Mouse (Mus musculus): ENCODE results near the gene Cox17. TPM values are rescaled to one million over a fixed set of nuclear protein-coding genes. Genes with fewer than 3 reads are reported as not detected.

The Cox17 gene
- polyA plus RNA-seq, 1 experiment from 2014 or later: 108 TPM

GRCm38 (mm10) chr16:38400311-38400960 is 53.6 kb downstream of the Cox17 start:
- H3K27ac ChIP-seq (replicated peaks; ENCODE audit: low read depth, low read length): no peak overlapping the region
- no peak overlapping the region for H3K4me2 ChIP-seq (ENCODE audit: low read depth, low read length)
- H3K4me3 ChIP-seq (ENCODE audit: low read depth, low read length): 0 out of 2 replicates have a peak overlapping the region, but pooled peaks have one; percentile 11
- ATAC-seq (replicated peaks; ENCODE audit: insufficient number of reproducible peaks, low FRiP score, low TSS enrichment, low read depth) (no peak), DNase-seq (ENCODE audit: low spot score) (no peak)
- H3K9me3 ChIP-seq (replicated peaks; ENCODE audit: control insufficient read depth, low read length): no peaks in the 10 kb centered on the region
- 77% methylated on average over 9 of the region's 9 CpGs for WGBS
- H3K27me3 ChIP-seq (ENCODE audit: control insufficient read depth, insufficient read depth, low read length): no peaks in the 10 kb centered on the region
- peak overlapping the region; percentile 50 for H3K9ac ChIP-seq (replicated peaks; ENCODE audit: low read length)
- no peaks in the 10 kb centered on the region for H3K4me1 ChIP-seq (ENCODE audit: control insufficient read depth, insufficient read depth, low read length)
- no peaks in the 10 kb centered on the region for H3K36me3 ChIP-seq (replicated peaks; ENCODE audit: control insufficient read depth, insufficient read depth, low read depth, low read length)

- Histone ChIP-seq H3K9ac (replicated peaks; ENCODE audit: low read length) (no peak overlapping the region), H3K4me3 (ENCODE audit: low read depth, low read length) (no peak overlapping the region), H3K27me3 (ENCODE audit: control insufficient read depth, insufficient read depth, low read length) (no peaks in the 10 kb centered on the region), H3K4me2 (ENCODE audit: low read depth, low read length) (no peak overlapping the region), H3K27ac (replicated peaks; ENCODE audit: low read depth, low read length) (no peak overlapping the region), H3K9me3 (replicated peaks; ENCODE audit: control insufficient read depth, low read length) (no peaks in the 10 kb centered on the region), H3K36me3 (replicated peaks; ENCODE audit: control insufficient read depth, insufficient read depth, low read depth, low read length) (no peaks in the 10 kb centered on the region), H3K4me1 (ENCODE audit: control insufficient read depth, insufficient read depth, low read length) (no peaks in the 10 kb centered on the region)
- WGBS: 85% methylated on average over 6 of the region's 6 CpGs
- DNase-seq (ENCODE audit: low spot score) (no peak), ATAC-seq (replicated peaks; ENCODE audit: insufficient number of reproducible peaks, low FRiP score, low TSS enrichment, low read depth) (no peak)
Measured at GRCm38 (mm10) chr16:38401468-38401867, 54.7 kb downstream of the Cox17 start.

Other genes with a start within 250 kb of the Cox17 start
- gene Nr1i2, start 52.2 kb upstream of the Cox17 start, polyA plus RNA-seq (2014; fragmentation: Nextera tagmentation; extraction: Ambion mirVana): not detected in 2 replicates
- 0.13 and 0.14 TPM in 2 replicates for gene Maats1, start 4.8 kb upstream of the Cox17 start, polyA plus RNA-seq (2014; fragmentation: Nextera tagmentation; extraction: Ambion mirVana)
- 0.69 TPM in 1 of 2 replicates, not detected in the other for gene Gm21987, start within 50 bp of the Cox17 start, polyA plus RNA-seq (2014; fragmentation: Nextera tagmentation; extraction: Ambion mirVana)
- 1.4 and 1.5 TPM in 2 replicates for gene Popdc2, start 15.2 kb downstream of the Cox17 start, polyA plus RNA-seq (2014; fragmentation: Nextera tagmentation; extraction: Ambion mirVana)
- gene Pla1a, start 86.2 kb downstream of the Cox17 start, polyA plus RNA-seq (2014; fragmentation: Nextera tagmentation; extraction: Ambion mirVana): not detected in 2 replicates
- 124 and 139 TPM in 2 replicates for gene Adprh, start 105.7 kb downstream of the Cox17 start, polyA plus RNA-seq (2014; fragmentation: Nextera tagmentation; extraction: Ambion mirVana)
- 0.21 and 0.52 TPM in 2 replicates for gene Cd80, start 108.6 kb downstream of the Cox17 start, polyA plus RNA-seq (2014; fragmentation: Nextera tagmentation; extraction: Ambion mirVana)
- 21.5 and 23.6 TPM in 2 replicates for gene Timmdc1, start 175.7 kb downstream of the Cox17 start, polyA plus RNA-seq (2014; fragmentation: Nextera tagmentation; extraction: Ambion mirVana)
- 80.3 and 80.8 TPM in 2 replicates for gene Poglut1, start 203.3 kb downstream of the Cox17 start, polyA plus RNA-seq (2014; fragmentation: Nextera tagmentation; extraction: Ambion mirVana)
- 107 and 116 TPM in 2 replicates for gene Tmem39a, start 211.7 kb downstream of the Cox17 start, polyA plus RNA-seq (2014; fragmentation: Nextera tagmentation; extraction: Ambion mirVana)

All from embryonic facial prominence, embryonic 11.5 days (tissue).